Mouse (Mus musculus) frontal cortex, postnatal 25 days (tissue): ENCODE data around the gene Nr3c2.

Experiments used
- DNase-seq, 2 experiments: peaks; one replicate each; pipeline ENCODE4 v3.0.0; 2022; ENCODE audit warnings: low spot score in 2 of 2

The Nr3c2 gene

DNA sequence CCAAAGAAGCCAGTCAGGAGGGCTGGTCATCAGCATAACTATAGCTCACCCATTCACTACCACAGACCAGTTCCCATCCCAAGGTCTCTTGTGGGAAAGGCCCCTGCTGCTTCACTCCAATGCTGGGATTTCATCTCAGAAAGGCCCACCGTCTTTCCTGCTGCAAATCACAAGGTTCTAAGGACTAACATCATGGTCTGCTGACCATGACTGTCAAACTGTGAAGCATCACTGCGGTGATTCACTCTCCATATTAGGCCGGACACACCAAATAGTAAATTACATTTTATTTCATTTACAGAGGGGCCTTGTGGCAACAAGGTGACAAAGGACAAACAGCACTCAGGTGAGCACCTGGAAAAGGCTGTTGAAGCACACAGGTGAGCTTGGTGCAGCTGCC lies 350.9 kb downstream of the Nr3c2 start:
- DNase-seq: no peak

- no peak for DNase-seq
Measured at GRCm38 (mm10) chr8:77251134-77251533, 351.9 kb downstream of the Nr3c2 start.

DNA sequence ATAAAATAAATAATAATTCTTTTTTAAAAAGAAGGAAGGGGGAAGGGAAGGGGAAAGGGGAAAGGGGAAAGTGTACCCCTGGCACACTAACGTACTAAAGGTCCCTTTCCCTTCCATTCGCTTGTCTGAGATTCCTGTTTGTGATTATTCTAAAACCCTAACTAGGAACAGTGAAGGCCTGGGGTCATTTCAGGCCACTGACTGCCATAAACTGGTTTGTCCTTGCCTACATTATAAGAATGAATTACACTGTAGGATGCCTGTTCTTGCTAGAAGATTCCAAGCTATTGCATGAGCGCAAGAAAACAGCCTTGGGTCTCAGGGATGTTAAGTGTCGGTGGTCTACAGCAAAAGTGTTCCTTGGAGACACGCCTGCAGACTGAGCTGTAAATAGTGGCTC lies 355.2 kb downstream of the Nr3c2 start:
- DNase-seq: no peak

DNA sequence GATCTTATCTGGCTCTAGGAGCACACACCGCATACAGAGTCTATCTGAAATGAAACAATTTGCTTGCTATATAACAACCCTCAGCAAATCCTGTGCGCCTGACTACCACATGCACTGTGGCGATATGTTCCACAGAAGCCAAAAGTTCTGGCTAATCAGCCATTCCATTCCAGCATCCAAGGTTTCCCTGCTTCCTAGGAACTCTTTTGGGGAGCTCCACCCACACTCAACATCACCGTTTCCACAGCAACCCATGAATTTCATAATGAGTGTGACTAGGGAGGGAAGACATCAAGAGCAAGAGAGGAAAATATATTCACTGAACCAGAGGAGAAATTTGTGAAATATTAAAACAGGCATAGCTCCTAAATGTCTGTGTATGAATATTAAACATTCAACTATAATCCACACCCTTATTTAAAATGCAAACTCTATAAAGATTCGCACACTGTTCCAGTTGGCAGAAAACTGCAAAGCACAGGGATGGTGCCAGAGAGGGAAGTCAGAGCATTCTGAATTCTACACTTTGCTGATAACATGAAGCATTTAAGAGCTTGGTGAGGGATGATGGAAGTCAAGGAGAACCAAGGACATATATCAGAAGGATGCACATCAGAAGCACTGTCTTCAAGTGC lies 357.3 kb downstream of the Nr3c2 start:
- DNase-seq: peak in 1 of 2 experiments; percentile 42

GRCm38 (mm10) chr8:77257085-77257451 lies 357.8 kb downstream of the Nr3c2 start:
- no peak for DNase-seq

GRCm38 (mm10) chr8:77261215-77261614 lies 362.0 kb downstream of the Nr3c2 start:
- no peak for DNase-seq

DNA sequence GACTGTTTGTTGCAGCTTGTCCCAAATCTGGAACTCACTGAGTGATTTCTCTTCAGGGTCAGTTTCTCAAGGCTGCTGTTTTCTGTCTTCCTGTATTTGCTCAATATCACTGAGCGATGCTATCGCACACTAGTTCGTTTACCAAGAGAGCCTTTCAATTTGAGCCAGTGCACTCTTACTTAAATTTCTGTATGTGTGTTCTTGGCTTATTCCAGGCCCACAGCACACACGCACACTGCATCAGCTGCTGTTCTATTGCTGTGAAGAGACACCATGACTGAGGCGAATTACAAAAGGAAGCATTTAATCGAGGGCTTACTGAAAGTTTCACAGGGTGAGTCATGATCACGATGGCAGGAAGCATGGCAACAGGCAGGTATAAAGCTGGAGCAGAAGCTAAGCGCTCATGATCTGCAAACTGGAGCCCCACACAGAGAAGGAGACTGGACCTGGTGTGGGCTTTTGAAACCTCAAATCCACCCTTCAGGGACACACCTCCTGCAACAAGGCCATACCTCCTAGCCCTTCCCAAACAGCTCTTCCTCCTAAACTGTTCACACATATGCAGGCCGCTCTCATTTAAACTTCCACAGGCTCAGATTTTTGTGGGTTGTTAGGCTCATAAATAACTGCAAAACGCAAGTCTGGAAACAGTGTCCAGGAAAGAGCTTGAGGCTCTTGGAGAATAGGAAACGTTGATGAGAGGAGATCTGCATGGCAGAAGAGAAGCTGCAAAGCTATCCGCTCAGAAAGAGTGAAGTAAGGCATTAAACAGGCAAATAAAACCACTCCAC lies 363.2 kb downstream of the Nr3c2 start:
- no peak for DNase-seq

- no peak for DNase-seq
Measured at GRCm38 (mm10) chr8:77267941-77268405, 368.7 kb downstream of the Nr3c2 start.

- no peak for DNase-seq
Measured at GRCm38 (mm10) chr8:77272136-77272535, 372.9 kb downstream of the Nr3c2 start.

- no peak for DNase-seq
Measured at GRCm38 (mm10) chr8:77275571-77275970, 376.3 kb downstream of the Nr3c2 start.

GRCm38 (mm10) chr8:77276827-77277226 lies 377.6 kb downstream of the Nr3c2 start:
- no peak for DNase-seq

- no peak for DNase-seq
Measured at GRCm38 (mm10) chr8:77278246-77278645, 379.0 kb downstream of the Nr3c2 start.

DNA sequence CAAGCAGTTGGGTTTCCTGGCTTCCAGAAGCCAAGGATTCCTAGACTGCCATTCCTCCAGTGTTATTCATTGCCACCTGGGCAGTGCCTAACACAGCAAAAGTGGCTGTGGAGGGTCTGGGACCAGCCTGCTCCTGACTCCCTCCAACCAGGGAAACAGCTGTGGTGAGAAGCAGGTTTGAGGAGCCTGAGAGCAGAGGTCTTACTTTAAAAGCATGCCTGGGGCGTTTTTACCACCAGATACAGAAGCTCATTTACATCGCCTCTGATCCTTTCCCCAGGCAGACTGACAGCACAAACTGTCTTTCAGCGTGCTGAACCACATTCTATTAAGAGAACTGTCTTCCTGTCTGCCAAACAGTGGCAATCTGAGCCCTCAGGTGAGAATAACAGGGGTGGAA lies 380.7 kb downstream of the Nr3c2 start:
- DNase-seq: no peak

- DNase-seq: no peak
Measured at GRCm38 (mm10) chr8:77282605-77283236, 383.5 kb downstream of the Nr3c2 start.

DNA sequence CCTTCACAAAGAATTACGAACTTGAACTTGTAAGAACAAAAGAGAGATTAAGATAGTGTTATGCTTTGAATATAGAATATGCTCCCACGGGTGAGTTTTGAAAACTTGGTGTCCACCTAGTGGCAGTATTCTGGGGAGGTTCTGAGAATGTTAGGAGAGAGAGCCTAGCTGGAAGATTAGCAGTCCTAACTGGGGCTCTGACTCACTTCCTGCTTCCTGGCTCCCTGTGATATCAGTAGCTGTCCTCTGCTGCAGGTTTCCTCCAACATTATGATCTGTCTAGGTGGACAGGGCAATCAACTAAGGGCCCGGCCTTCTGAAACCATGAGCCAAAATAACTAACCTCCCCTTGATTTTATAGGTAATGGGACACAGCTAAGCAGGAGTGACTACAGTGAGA lies 385.2 kb downstream of the Nr3c2 start:
- no peak for DNase-seq

- no peak for DNase-seq
Measured at GRCm38 (mm10) chr8:77288065-77288464, 388.8 kb downstream of the Nr3c2 start.

DNA sequence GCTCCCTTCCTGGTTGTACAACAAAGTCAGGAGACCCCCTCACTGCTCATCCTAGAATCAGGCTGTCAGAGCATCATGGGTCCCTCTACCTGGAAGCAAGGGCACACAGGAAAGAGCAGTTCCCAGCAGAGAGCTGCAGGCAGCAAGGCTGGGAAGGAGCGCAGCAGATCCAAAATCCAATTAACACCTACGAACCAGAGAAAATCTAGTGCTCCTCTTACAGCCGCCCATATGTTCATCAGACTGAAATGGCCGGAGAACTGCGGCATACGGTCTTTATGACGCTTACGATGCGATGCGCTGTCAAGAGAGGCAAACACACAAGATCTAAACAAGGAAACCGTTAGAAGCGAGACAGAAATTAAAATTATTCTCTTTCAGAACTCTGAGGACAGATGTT lies 389.2 kb downstream of the Nr3c2 start:
- DNase-seq: no peak

- DNase-seq: no peak
Measured at GRCm38 (mm10) chr8:77292120-77292519, 392.9 kb downstream of the Nr3c2 start.

DNA sequence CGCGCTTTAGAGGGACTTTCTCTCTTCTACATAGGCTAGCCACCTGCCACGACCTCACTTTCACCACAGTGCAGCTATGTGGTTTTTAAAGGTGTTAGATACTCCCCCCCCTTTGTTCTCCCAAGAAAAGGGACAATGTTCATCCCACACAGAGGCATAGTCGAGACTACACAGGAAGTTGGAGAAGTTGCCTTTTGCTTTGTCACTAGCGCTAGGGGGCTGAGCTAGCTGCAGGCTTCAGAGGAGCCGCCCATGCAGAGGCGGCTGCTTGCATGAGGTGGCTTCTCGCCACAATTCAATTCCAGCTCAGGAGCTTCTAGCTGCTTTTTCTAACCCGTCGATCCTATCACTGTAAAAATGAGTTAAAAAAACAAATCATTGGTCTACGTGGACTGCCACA lies 393.4 kb downstream of the Nr3c2 start:
- DNase-seq: no peak

- no peak for DNase-seq
Measured at GRCm38 (mm10) chr8:77294599-77294998, 395.4 kb downstream of the Nr3c2 start.
